Mouse (Mus musculus): ENCODE measurements around the gene Dnajb3. TPM values are rescaled to one million over a fixed set of nuclear protein-coding genes. Genes with fewer than 3 reads are reported as not detected.

Gene Dnajb3
- polyA plus RNA-seq, 2 experiments, result 7.9 to 9.4 TPM

DNA sequence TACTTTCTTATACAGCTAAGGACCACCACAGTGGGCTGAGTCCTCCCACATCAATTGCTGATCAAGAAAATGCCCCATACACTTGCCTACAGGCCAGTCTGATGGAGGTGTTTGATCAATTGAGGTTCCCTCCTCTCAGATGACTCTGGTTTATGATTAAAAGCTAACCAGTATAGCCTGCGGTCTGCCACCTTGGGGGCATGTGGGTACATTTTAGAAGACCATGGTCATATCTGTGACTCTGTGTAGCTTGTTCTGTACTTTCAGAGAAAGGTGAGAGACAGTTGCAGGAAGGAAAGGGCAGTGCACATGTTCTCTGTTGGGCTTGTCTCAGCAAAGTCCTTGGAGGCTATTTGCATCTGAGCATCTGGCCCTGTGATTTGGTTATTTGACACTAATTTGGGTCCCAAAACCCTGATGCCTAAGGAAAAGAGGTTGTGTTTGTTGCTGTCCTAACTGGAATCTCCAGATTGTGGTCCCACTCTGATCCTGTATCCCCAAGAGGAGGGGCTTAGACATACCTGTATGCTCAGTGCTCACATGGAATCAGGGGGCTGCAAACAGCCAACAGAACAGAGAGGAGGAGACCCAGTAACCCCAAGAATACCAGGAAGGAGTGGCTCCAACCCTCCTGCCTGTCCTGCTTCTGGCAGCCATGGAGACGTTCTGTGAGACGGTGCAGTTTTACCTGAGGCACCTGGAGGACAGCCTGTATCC is 27.2 kb upstream of the Dnajb3 start:
- H3K9me3 ChIP-seq (ENCODE audit: control insufficient read depth, low read length), result peaks cover 31% of the 10 kb centered on the region
- ATAC-seq (ENCODE audit: insufficient read depth), result no peak
- WGBS (ENCODE audit: insufficient replicate concordance), result 43% methylated on average over 3 of the region's 3 CpGs

DNA sequence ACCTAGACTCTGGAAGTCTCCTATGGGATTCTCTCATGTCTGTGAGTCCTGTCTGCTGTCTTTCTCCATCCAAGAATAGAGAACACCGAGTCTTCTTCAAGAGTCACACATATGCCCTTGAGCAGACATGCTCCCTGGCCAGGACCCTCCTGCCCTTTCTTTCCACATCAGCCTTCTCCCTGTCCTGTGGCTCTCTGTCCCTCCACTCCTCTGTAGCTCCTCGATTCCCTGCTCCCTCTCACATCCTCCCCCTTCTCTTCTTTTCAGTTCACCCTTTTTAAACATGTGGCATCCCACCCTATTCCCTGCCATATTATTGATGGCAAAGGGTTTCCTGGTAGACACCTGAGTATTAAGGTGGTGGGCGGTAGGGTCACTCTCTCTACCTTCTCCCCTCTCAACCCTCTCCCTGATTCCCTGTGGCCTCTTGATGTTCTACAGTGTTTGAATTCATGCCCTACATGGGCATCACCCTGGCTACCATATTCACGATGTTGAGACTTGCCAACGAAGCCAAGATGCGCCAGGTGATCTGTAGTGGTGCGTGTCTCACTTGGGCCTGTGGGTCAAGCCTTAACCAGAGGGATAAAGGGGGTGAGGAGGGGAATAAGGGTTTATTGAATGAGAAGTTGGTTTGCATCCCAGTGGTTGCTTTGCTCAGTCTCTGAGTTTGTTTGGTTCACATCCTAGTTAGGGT is 26.4 kb upstream of the Dnajb3 start:
- no peak for DNase-seq (ENCODE audit: low read depth in 3 of 3, low spot score in 3 of 3)
- no peak for ATAC-seq (ENCODE audit: insufficient read depth)
- H3K9me3 ChIP-seq (ENCODE audit: control insufficient read depth, low read length), result peaks cover 29% of the 10 kb centered on the region
- H3K27ac ChIP-seq, result no peak overlapping the region
- TF ChIP-seq CTCF (IDR thresholded peaks at IDR 0.05; ENCODE audit: low read depth) (no peak), EP300 (IDR thresholded peaks at IDR 0.05; ENCODE audit: low read depth) (no peak)
- no peaks in the 10 kb centered on the region for H3K36me3 ChIP-seq (replicated peaks; ENCODE audit: control insufficient read depth, insufficient read depth, low read depth)
- no peak overlapping the region for H3K4me3 ChIP-seq (ENCODE audit: insufficient read depth in 1 of 2, low read depth in 2 of 2, low read length in 2 of 2)
- no peak overlapping the region for H3K4me2 ChIP-seq (ENCODE audit: low read depth)
- no peaks in the 10 kb centered on the region for H3K4me1 ChIP-seq (replicated peaks; ENCODE audit: control insufficient read depth in 2 of 2, insufficient read depth in 2 of 2, low read length in 1 of 2)
- WGBS (ENCODE audit: insufficient replicate concordance), result 44% methylated on average over 7 of the region's 7 CpGs
- H3K27me3 ChIP-seq (ENCODE audit: control insufficient read depth, insufficient read depth, low read length), result no peaks in the 10 kb centered on the region
- H3K9ac ChIP-seq (replicated peaks), result no peak overlapping the region

More for the DNA sequence above, 27.2 kb upstream of the Dnajb3 start:
- no peak for DNase-seq (ENCODE audit: low read depth in 3 of 3, low spot score in 3 of 3)
- TF ChIP-seq CTCF (IDR thresholded peaks at IDR 0.05; ENCODE audit: low read depth), result no peak
- no peak for TF ChIP-seq EP300 (IDR thresholded peaks at IDR 0.05; ENCODE audit: low read depth)
- Histone ChIP-seq H3K4me2 (ENCODE audit: low read depth) (no peak overlapping the region), H3K9ac (replicated peaks) (no peak overlapping the region), H3K27me3 (ENCODE audit: control insufficient read depth, insufficient read depth, low read length) (no peaks in the 10 kb centered on the region), H3K4me3 (ENCODE audit: insufficient read depth in 1 of 2, low read depth in 2 of 2, low read length in 2 of 2) (no peak overlapping the region), H3K4me1 (replicated peaks; ENCODE audit: control insufficient read depth in 2 of 2, insufficient read depth in 2 of 2, low read length in 1 of 2) (no peaks in the 10 kb centered on the region), H3K36me3 (replicated peaks; ENCODE audit: control insufficient read depth, insufficient read depth, low read depth) (no peaks in the 10 kb centered on the region), H3K27ac (no peak overlapping the region)

DNA sequence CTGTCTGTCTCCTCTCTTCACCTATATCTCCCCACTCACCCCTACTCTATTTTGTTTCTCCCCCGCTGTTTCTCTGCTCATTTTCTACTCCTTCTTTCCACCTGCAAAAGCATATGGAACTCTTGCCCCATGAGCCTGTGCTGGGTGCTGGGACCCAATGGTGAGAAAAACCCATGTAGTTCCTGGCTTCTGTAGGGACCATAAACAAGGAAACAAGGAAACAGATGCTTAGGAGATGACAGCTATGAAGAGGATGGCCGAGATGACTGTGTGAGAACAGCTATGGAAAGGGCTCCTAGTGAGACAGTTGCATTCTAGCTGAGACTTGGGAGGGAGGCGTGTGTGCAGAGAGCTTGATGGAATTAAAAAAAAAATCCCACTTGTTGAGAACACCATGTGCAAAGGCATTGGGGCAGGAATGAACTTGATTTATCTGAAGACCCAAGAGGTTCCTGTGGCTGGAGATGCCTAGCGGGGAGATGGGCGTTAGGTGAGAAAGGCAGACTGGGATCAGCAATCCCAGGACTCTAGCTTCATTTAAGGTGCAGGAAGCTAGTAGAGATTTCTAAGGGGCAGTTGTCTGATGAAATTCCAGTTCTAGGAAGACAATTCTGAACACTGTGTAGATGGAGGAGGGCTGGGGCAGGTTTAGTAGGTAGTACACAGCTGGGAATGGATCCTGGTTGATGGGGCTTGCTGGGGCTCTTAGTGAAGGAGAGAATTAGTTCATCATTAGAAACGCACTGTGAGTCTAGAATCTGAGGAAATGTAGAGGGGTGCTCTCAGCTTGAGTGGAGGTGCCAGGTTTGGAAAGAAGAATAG is 25.6 kb upstream of the Dnajb3 start:
- no peak overlapping the region for H3K27ac ChIP-seq
- TF ChIP-seq EP300 (IDR thresholded peaks at IDR 0.05; ENCODE audit: low read depth) (no peak), CTCF (IDR thresholded peaks at IDR 0.05; ENCODE audit: low read depth) (no peak)
- no peaks in the 10 kb centered on the region for H3K36me3 ChIP-seq (replicated peaks; ENCODE audit: control insufficient read depth, insufficient read depth, low read depth)
- H3K27me3 ChIP-seq (ENCODE audit: control insufficient read depth, insufficient read depth, low read length), result no peaks in the 10 kb centered on the region
- H3K4me1 ChIP-seq (replicated peaks; ENCODE audit: control insufficient read depth in 2 of 2, insufficient read depth in 2 of 2, low read length in 1 of 2), result no peaks in the 10 kb centered on the region
- peaks cover 29% of the 10 kb centered on the region for H3K9me3 ChIP-seq (ENCODE audit: control insufficient read depth, low read length)
- H3K4me2 ChIP-seq (ENCODE audit: low read depth), result no peak overlapping the region
- WGBS (ENCODE audit: insufficient replicate concordance), result 53% methylated on average over 6 of the region's 6 CpGs
- H3K4me3 ChIP-seq (ENCODE audit: insufficient read depth in 1 of 2, low read depth in 2 of 2, low read length in 2 of 2), result no peak overlapping the region
- no peak for ATAC-seq (ENCODE audit: insufficient read depth)
- no peak overlapping the region for H3K9ac ChIP-seq (replicated peaks)
- DNase-seq (ENCODE audit: low read depth in 3 of 3, low spot score in 3 of 3), result no peak

DNA sequence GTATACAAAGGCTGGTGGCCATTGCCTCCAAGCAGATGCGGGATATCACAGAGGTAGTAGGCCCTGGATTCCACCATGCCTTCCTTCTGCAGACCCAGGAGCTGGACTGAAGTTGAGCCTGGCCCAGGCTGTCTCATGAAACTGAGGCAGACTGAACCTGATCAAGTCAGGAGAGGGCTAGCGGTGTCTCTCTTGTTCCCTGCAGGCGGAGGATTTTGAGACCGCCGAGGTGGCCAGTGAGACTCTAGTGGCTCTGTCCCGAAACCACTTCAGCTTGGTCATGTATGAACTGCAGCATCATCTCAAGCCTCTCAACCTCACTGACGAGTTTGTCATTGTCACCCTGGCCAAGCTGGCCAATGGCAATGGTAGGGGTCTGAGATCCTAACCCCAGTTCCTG is 24.8 kb upstream of the Dnajb3 start:
- no peak for ATAC-seq (ENCODE audit: insufficient read depth)
- 62% methylated on average over 7 of the region's 7 CpGs for WGBS (ENCODE audit: insufficient replicate concordance)

DNA sequence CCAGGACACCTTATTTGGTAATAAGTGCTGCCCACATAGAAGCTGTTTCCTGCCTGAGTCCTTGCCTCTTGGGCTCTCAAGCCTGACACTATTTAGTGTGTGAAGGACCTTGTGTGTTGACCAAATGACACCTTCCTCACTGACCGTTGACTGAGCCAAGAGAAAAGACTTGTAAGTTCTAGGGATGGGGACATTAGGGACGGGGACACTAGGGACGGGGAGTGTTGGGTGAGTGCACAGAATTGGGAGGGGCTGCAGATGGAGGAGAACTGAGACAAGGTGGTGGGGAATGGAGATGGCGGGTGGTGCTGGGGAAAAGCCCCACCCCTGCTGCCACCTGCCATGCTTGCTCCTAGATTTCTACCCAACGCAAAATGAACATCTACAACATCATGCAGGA is 24.4 kb upstream of the Dnajb3 start:
- Histone ChIP-seq H3K4me3 (ENCODE audit: insufficient read depth in 1 of 2, low read depth in 2 of 2, low read length in 2 of 2) (no peak overlapping the region), H3K27me3 (ENCODE audit: control insufficient read depth, insufficient read depth, low read length) (no peaks in the 10 kb centered on the region), H3K36me3 (replicated peaks; ENCODE audit: control insufficient read depth, insufficient read depth, low read depth) (no peaks in the 10 kb centered on the region), H3K4me1 (replicated peaks; ENCODE audit: control insufficient read depth in 2 of 2, insufficient read depth in 2 of 2, low read length in 1 of 2) (no peaks in the 10 kb centered on the region), H3K4me2 (ENCODE audit: low read depth) (no peak overlapping the region), H3K27ac (no peak overlapping the region), H3K9me3 (ENCODE audit: control insufficient read depth, low read length) (peaks cover 18% of the 10 kb centered on the region), H3K9ac (replicated peaks) (no peak overlapping the region)
- DNase-seq (ENCODE audit: low read depth in 3 of 3, low spot score in 3 of 3), result no peak
- ATAC-seq (ENCODE audit: insufficient read depth), result no peak
- TF ChIP-seq CTCF (IDR thresholded peaks at IDR 0.05; ENCODE audit: low read depth) (no peak), EP300 (IDR thresholded peaks at IDR 0.05; ENCODE audit: low read depth) (no peak)
- 54% methylated on average over 5 of the region's 5 CpGs for WGBS (ENCODE audit: insufficient replicate concordance)

More for the DNA sequence above, 24.8 kb upstream of the Dnajb3 start:
- Histone ChIP-seq H3K4me1 (replicated peaks; ENCODE audit: control insufficient read depth in 2 of 2, insufficient read depth in 2 of 2, low read length in 1 of 2) (no peaks in the 10 kb centered on the region), H3K4me3 (ENCODE audit: insufficient read depth in 1 of 2, low read depth in 2 of 2, low read length in 2 of 2) (no peak overlapping the region), H3K4me2 (ENCODE audit: low read depth) (no peak overlapping the region), H3K27ac (no peak overlapping the region), H3K36me3 (replicated peaks; ENCODE audit: control insufficient read depth, insufficient read depth, low read depth) (no peaks in the 10 kb centered on the region), H3K9ac (replicated peaks) (no peak overlapping the region), H3K9me3 (ENCODE audit: control insufficient read depth, low read length) (peaks cover 22% of the 10 kb centered on the region), H3K27me3 (ENCODE audit: control insufficient read depth, insufficient read depth, low read length) (no peaks in the 10 kb centered on the region)
- TF ChIP-seq CTCF (IDR thresholded peaks at IDR 0.05; ENCODE audit: low read depth) (no peak), EP300 (IDR thresholded peaks at IDR 0.05; ENCODE audit: low read depth) (no peak)
- no peak for DNase-seq (ENCODE audit: low read depth in 3 of 3, low spot score in 3 of 3)

Data from liver, embryonic 14.5 days (tissue).